Mouse (Mus musculus): ENCODE measurements around the gene Tceanc.

DNA sequence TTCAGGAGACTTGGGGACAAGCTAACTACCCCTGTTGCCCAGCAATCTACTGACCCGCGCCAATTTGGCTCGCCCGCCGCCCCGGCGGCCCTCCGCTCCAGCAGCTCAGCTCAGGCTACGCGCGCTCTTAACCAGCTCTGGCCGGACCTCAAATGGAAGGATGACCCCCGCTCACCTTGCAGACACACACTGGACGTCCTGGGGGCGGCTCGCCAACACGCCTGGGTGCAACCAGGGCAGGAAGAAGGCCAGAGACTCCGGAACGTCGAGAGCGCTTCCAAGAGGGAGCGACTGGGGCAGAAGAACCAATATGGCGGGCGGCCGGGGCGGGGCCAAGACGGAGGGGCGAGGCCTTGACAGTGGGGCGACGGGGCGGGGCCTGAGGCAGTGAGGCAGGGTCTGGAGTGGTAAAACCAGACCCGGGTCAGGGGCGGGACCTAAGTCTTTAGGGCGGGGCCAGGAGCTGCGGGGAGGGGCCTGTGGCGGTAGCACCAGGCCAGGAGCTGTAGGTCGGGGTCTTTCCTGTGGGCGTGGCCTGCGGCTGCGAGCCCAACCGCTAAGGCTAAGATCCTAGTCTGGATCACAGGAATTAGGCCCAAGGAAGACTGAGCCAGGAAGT is 38.9 kb downstream of the Tceanc start, which contains the start of gene Rab9:
- TF ChIP-seq CTCF (IDR thresholded peaks at IDR 0.05) (no peak), EP300 (IDR thresholded peaks at IDR 0.05) (no peak)
